Mouse (Mus musculus): Measurements from ENCODE around the gene Glis3.

Gene Glis3

GRCm38 (mm10) chr19:28211630-28212029, 468.2 kb downstream of the Glis3 start:
- DNase-seq: no peak

Data from right cerebral cortex, postnatal 4 days (tissue).